Mouse (Mus musculus) ES-E14 (cell line): ENCODE data around the gene Olfr1058.
"Not testable (repeated sequence)": the region's sequence is repeated elsewhere in the genome, so short reads cannot be mapped to it uniquely, and the experiment has no call there.

Source experiments
- CHD2 ChIP-seq: IDR thresholded peaks from 2 replicates; pipeline ENCODE4 v1.6.1; 2014; ENCODE audit warnings: mild to moderate bottlenecking, low read depth, low read length, inconsistent platforms
- HCFC1 ChIP-seq: IDR thresholded peaks from 2 replicates; pipeline ENCODE4 v1.6.1; 2012; ENCODE audit warnings: low read length, inconsistent platforms, borderline replicate concordance; ENCODE audit not compliant: insufficient read depth
- MAFK ChIP-seq: IDR thresholded peaks from 2 replicates; pipeline ENCODE4 v1.6.1; 2014; ENCODE audit warnings: mild to moderate bottlenecking, low read depth, low read length, inconsistent platforms; ENCODE audit not compliant: insufficient read depth
- ZC3H11A ChIP-seq: IDR thresholded peaks from 2 replicates; pipeline ENCODE4 v1.6.1; 2012; ENCODE audit warnings: low read depth, mild to moderate bottlenecking, inconsistent platforms, low read length, borderline replicate concordance
- ZNF384 ChIP-seq: IDR thresholded peaks from 2 replicates; pipeline ENCODE4 v1.6.1; 2012; ENCODE audit warnings: low read depth, low read length, inconsistent platforms

GRCm38 (mm10) chr2:86351751-86352150 is 36.6 kb downstream of the Olfr1058 start:
- not testable (repeated sequence) for TF ChIP-seq CHD2, MAFK, ZNF384, HCFC1, ZC3H11A
